Mouse (Mus musculus) monocyte, adult 2 months (primary cell): ENCODE measurements at regions not wholly inside any gene's neighbourhood (a gene's known extent, or its start where the extent isn't known, plus 50 kb on each side); places are given as distances from the start of the nearest gene placed in this dataset.

Experiments used
- DNase-seq, 2 experiments: peaks; one replicate each; pipeline ENCODE4 v3.0.0; 2022; ENCODE audit warnings: low spot score in 2 of 2, low read depth in 1 of 2

- no peak for DNase-seq
Observed at GRCm38 (mm10) chr13:102627786-102628185, 65.6 kb upstream of the Cd180 start.

- DNase-seq, result no peak
Observed at GRCm38 (mm10) chr13:102629176-102629575, 64.2 kb upstream of the Cd180 start.

- no peak for DNase-seq
Observed at GRCm38 (mm10) chr13:102634236-102634957, 59.0 kb upstream of the Cd180 start.

GRCm38 (mm10) chr13:102636032-102636431, 57.3 kb upstream of the Cd180 start:
- DNase-seq, result no peak

- DNase-seq, result no peak
Observed at GRCm38 (mm10) chr13:102637059-102637458, 56.3 kb upstream of the Cd180 start.

- DNase-seq, result no peak
Observed at GRCm38 (mm10) chr13:102639651-102640050, 53.7 kb upstream of the Cd180 start.

GRCm38 (mm10) chr13:102640171-102640570, 53.2 kb upstream of the Cd180 start:
- no peak for DNase-seq
